Mouse (Mus musculus): ENCODE measurements at regions not wholly inside any gene's neighbourhood (a gene's known extent, or its start where the extent isn't known, plus 50 kb on each side); places are given as distances from the start of the nearest gene placed in this dataset.

GRCm38 (mm10) chr5:119613981-119614770, 56.3 kb upstream of the Tbx3 start:
- peaks cover 29% of the 10 kb centered on the region for H3K27me3 ChIP-seq (replicated peaks)
- no peaks in the 10 kb centered on the region for H3K36me3 ChIP-seq
- peaks cover 32% of the 10 kb centered on the region for H3K4me1 ChIP-seq (replicated peaks)
- H3K9me3 ChIP-seq (replicated peaks) = no peaks in the 10 kb centered on the region
- H3K27ac ChIP-seq (ENCODE audit: poor library complexity, severe bottlenecking) = no peak overlapping the region
- H3K4me2 ChIP-seq = no peak overlapping the region
- H3K4me3 ChIP-seq = no peak overlapping the region
- H3K9ac ChIP-seq = no peak overlapping the region
- no peak for ATAC-seq (ENCODE audit: insufficient number of reproducible peaks, low FRiP score)
- 81% methylated on average over 10 of the region's 10 CpGs for WGBS

GRCm38 (mm10) chr5:119615681-119616080, 54.8 kb upstream of the Tbx3 start:
- Histone ChIP-seq H3K27ac (ENCODE audit: poor library complexity, severe bottlenecking) (no peak overlapping the region), H3K27me3 (replicated peaks) (peaks cover 39% of the 10 kb centered on the region), H3K4me1 (replicated peaks) (peaks cover 34% of the 10 kb centered on the region), H3K9ac (no peak overlapping the region), H3K9me3 (replicated peaks) (no peaks in the 10 kb centered on the region), H3K4me2 (no peak overlapping the region), H3K36me3 (no peaks in the 10 kb centered on the region), H3K4me3 (no peak overlapping the region)
- WGBS = 38% methylated on average over 5 of the region's 5 CpGs
- ATAC-seq (ENCODE audit: insufficient number of reproducible peaks, low FRiP score) = no peak

DNA sequence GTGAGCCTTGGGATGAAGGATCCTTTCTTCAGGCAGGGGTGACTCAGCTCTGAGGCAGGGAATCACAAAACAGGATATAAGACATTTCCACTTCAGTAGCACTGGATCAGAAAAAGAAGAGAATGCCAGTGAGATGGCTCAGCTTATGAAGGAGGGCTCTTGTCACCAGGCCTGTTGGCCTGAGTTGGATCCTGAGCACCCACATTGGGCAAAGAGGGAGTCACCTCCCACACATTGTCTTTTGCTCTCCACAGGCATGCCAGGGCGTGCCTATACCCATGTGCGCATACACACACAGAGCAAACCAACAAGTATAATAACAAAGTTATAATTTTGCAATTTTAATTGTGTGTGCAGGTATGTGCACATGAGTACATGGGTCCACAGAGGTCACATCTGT, 52.6 kb upstream of the Tbx3 start:
- Histone ChIP-seq H3K4me2 (no peak overlapping the region), H3K4me3 (no peak overlapping the region), H3K27me3 (replicated peaks) (peaks cover 43% of the 10 kb centered on the region), H3K36me3 (no peaks in the 10 kb centered on the region), H3K9ac (no peak overlapping the region), H3K27ac (ENCODE audit: poor library complexity, severe bottlenecking) (no peak overlapping the region), H3K4me1 (replicated peaks) (peaks cover 40% of the 10 kb centered on the region), H3K9me3 (replicated peaks) (no peaks in the 10 kb centered on the region)
- 96% methylated on average over 2 of the region's 2 CpGs for WGBS
- ATAC-seq (ENCODE audit: insufficient number of reproducible peaks, low FRiP score) = no peak

DNA sequence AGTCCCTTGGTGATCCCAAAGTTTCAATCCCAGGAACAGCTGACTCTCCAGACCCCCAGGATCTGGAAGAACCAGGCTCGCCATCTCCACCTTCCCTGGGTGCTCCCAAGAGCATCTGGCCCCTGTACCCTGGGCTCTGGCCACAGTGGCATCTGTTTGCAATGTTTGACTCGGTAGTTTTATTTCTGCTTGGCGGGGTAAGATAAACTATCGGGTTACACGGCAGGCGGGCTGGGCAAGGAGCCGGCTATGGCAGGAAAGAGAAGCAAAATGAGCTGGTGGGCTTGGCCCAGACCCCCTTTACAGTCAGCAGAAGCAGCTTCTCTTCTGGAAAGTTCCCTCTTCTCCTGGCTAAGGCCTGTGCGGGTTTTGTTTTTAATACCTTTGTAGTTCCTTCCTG, 50.6 kb upstream of the Tbx3 start:
- Histone ChIP-seq H3K4me1 (replicated peaks) (peaks cover 30% of the 10 kb centered on the region), H3K9me3 (replicated peaks) (no peaks in the 10 kb centered on the region), H3K36me3 (no peaks in the 10 kb centered on the region), H3K4me3 (no peak overlapping the region), H3K27me3 (replicated peaks) (peaks cover 63% of the 10 kb centered on the region), H3K4me2 (no peak overlapping the region), H3K27ac (ENCODE audit: poor library complexity, severe bottlenecking) (no peak overlapping the region), H3K9ac (no peak overlapping the region)
- 34% methylated on average over 8 of the region's 8 CpGs for WGBS
- ATAC-seq (ENCODE audit: insufficient number of reproducible peaks, low FRiP score) = no peak
